Comparison of ENCODE assay signal across 8 mouse cellular contexts in genomic region chr19:53578597-53579252, GRCm38 (mm10). TPM values are rescaled to one million over a fixed set of nuclear protein-coding genes. Genes with fewer than 3 reads are reported as not detected.
A peak's percentile ranks its signal among the peaks of the same experiment; 100 is the strongest.
DNase-seq lines count a peak whose midpoint lies in the region; ATAC-seq and TF ChIP-seq lines count a peak whose summit lies in the region.

No protein-coding gene starts in this region.

- peaks cover 3% of the 10 kb centered on the region for H3K4me1 ChIP-seq in heart, adult 2 months (ENCODE audit: control insufficient read depth, insufficient read depth, low read length)
- no peaks in the 10 kb centered on the region for H3K4me1 ChIP-seq in liver, adult 2 months (ENCODE audit: control insufficient read depth, insufficient read depth, low read length)

- H3K27me3 ChIP-seq in heart, adult 2 months (ENCODE audit: control insufficient read depth, insufficient read depth, low read length), result no peaks in the 10 kb centered on the region
- H3K27me3 ChIP-seq in liver, adult 2 months (ENCODE audit: control insufficient read depth, insufficient read depth, low read length), result no peaks in the 10 kb centered on the region

- H3K4me3 ChIP-seq in heart, adult 2 months, result no peak overlapping the region
- H3K4me3 ChIP-seq in liver, adult 2 months (ENCODE audit: insufficient read depth, low read depth, low read length), result no peak overlapping the region

- peak; percentile 85 for ATAC-seq in activated CD4-positive, CD25-positive, alpha-beta regulatory T cell, adult 4 months
- ATAC-seq in common myeloid progenitor, adult 5-6 weeks (replicated peaks; ENCODE audit: low read depth, poor library complexity, severe bottlenecking), result peak; percentile 81

- H3K36me3 ChIP-seq in heart, adult 2 months (ENCODE audit: control insufficient read depth, insufficient read depth, low read length), result no peaks in the 10 kb centered on the region
- no peaks in the 10 kb centered on the region for H3K36me3 ChIP-seq in liver, adult 2 months (ENCODE audit: control insufficient read depth, insufficient read depth, low read length)

- DNase-seq in CD4-positive helper T cell, adult 2 months (ENCODE audit: low read depth, low spot score), result peak; percentile 80
- peak; percentile 50 to 58 for DNase-seq in heart, adult 2 months
- peak; percentile 75 for DNase-seq in kidney, adult 9 months
- DNase-seq in liver, adult 2 months (ENCODE audit: extremely low read depth, low read depth, low spot score), result peak; percentile 68
- DNase-seq in neural tube, embryonic 10.5 days (ENCODE audit: extremely low spot score, low spot score), result peak; percentile 68
- peak; percentile 84 for DNase-seq in thymus, postnatal 0 days (ENCODE audit: low spot score)

- no peak overlapping the region for H3K9ac ChIP-seq in heart, adult 2 months (ENCODE audit: low read depth, low read length)
- no peak overlapping the region for H3K9ac ChIP-seq in liver, adult 2 months (ENCODE audit: low read depth, low read length)

- 10% methylated on average over 8 of the region's 8 CpGs for WGBS in heart, adult 2 months
- WGBS in liver, adult 2 months, result 6% methylated on average over 8 of the region's 8 CpGs

- TF ChIP-seq POLR2A in heart, adult 2 months (IDR thresholded peaks at IDR 0.05; ENCODE audit: insufficient read depth, low read depth, low read length), result no peak
- no peak for TF ChIP-seq POLR2A in liver, adult 2 months (IDR thresholded peaks at IDR 0.05; ENCODE audit: extremely low read depth, insufficient read depth, low read length)

- H3K27ac ChIP-seq in heart, adult 2 months, result no peak overlapping the region
- no peak overlapping the region for H3K27ac ChIP-seq in liver, adult 2 months (replicated peaks; ENCODE audit: insufficient read depth, low read depth, low read length)

- intact Hi-C loops in heart, adult 2 months (cut with DNase I), result loop anchor here (1.0 to 5.0 kb wide), 5 partner anchors 46 to 331 kb away; no protein-coding TSS in a partner anchor

- TF ChIP-seq EP300 in heart, adult 2 months (IDR thresholded peaks at IDR 0.05; ENCODE audit: insufficient read depth, low read depth, low read length), result no peak

- TF ChIP-seq CTCF in heart, adult 2 months (IDR thresholded peaks at IDR 0.05), result peak; percentile 92
- TF ChIP-seq CTCF in liver, adult 2 months (IDR thresholded peaks at IDR 0.05; ENCODE audit: low read depth, low read length), result peak; percentile 48; the same call in 1 of the 2 replicates

- H3K79me2 ChIP-seq in heart, adult 2 months (replicated peaks; ENCODE audit: control insufficient read depth, insufficient read depth, low read length), result no peaks in the 10 kb centered on the region
- no peaks in the 10 kb centered on the region for H3K79me2 ChIP-seq in liver, adult 2 months (ENCODE audit: control insufficient read depth, insufficient read depth, low read length)

RNA-seq across cellular contexts. Expression of gene Nutf2-ps1, which starts 10.1 kb away (rescaled TPM):
- 100 to 1,000 TPM; 157 to 194 TPM for polyA plus RNA-seq in activated CD4-positive, CD25-positive, alpha-beta regulatory T cell, adult 4 months (2017; shearing (Covaris generic))
- total RNA-seq in common myeloid progenitor, adult 5-6 weeks (2017), result 193 and 221 TPM in 2 replicates
- total RNA-seq in heart, adult 2 months (2021), result 10 to 100 TPM; 65.8 to 74.1 TPM
- polyA plus RNA-seq in heart, adult 2 months (2012; rRNA removed), result 155 and 162 TPM in 2 replicates
- 21.3 and 32.6 TPM in 2 replicates for total RNA-seq in liver, adult 2 months (2014; rRNA removed)
- 42.4 and 50.1 TPM in 2 replicates for polyA plus RNA-seq in liver, adult 2 months (2012; rRNA removed)
- 267 and 304 TPM in 2 replicates for polyA plus RNA-seq in thymus, postnatal 0 days (2015; fragmentation: Nextera tagmentation; extraction: Ambion mirVana)

RNA-seq across cellular contexts. Expression of gene Smc3, which starts 21.5 kb away (rescaled TPM):
- 10 to 100 TPM; 35.7 to 38.4 TPM for polyA plus RNA-seq in activated CD4-positive, CD25-positive, alpha-beta regulatory T cell, adult 4 months (2017; shearing (Covaris generic))
- total RNA-seq in common myeloid progenitor, adult 5-6 weeks (2017), result 188 and 212 TPM in 2 replicates
- 10 to 100 TPM; 20.4 to 20.6 TPM for total RNA-seq in heart, adult 2 months (2021)
- polyA plus RNA-seq in heart, adult 2 months (2012; rRNA removed), result 3.4 and 6.1 TPM in 2 replicates
- 10.5 and 12.0 TPM in 2 replicates for total RNA-seq in liver, adult 2 months (2014; rRNA removed)
- 1.6 and 1.8 TPM in 2 replicates for polyA plus RNA-seq in liver, adult 2 months (2012; rRNA removed)
- 67.0 and 72.5 TPM in 2 replicates for polyA plus RNA-seq in thymus, postnatal 0 days (2015; fragmentation: Nextera tagmentation; extraction: Ambion mirVana)

RNA-seq across cellular contexts. Expression of gene Dusp5, which starts 49.8 kb away (rescaled TPM):
- polyA plus RNA-seq in activated CD4-positive, CD25-positive, alpha-beta regulatory T cell, adult 4 months (2017; shearing (Covaris generic)), result 10 to 100 TPM; 10.2 to 11.4 TPM
- 16.6 and 19.8 TPM in 2 replicates for total RNA-seq in common myeloid progenitor, adult 5-6 weeks (2017)
- total RNA-seq in heart, adult 2 months (2021), result 1 to 10 TPM; 4.7 to 6.9 TPM
- 7.5 and 7.6 TPM in 2 replicates for polyA plus RNA-seq in heart, adult 2 months (2012; rRNA removed)
- 0.18 and 1.1 TPM in 2 replicates for total RNA-seq in liver, adult 2 months (2014; rRNA removed)
- 0.44 and 1.2 TPM in 2 replicates for polyA plus RNA-seq in liver, adult 2 months (2012; rRNA removed)
- polyA plus RNA-seq in thymus, postnatal 0 days (2015; fragmentation: Nextera tagmentation; extraction: Ambion mirVana), result 33.2 and 34.4 TPM in 2 replicates
